Mouse (Mus musculus) neural tube, embryonic 14.5 days (tissue): ENCODE measurements around the gene Rb1. TPM values are rescaled to one million over a fixed set of nuclear protein-coding genes. Genes with fewer than 3 reads are reported as not detected.

Source experiments
- microRNA counts: library from miRNA; unstranded; fragments of <30 nt; microRNA quantifications from one replicate; lab custom pipeline; 2016
- microRNA-seq: library from miRNA; unstranded; fragments of <30 nt; microRNA quantifications from one replicate; pipeline ENCODE4, GENCODE M21; 2016
- polyA plus RNA-seq: library from polyadenylated mRNA; unstranded; fragments of >200 nt; fragmentation: Nextera tagmentation; extraction: Ambion mirVana; gene quantifications from 2 replicates; pipeline ENCODE4 v1.2.1, GENCODE M21; 2014

Rb1 gene
- polyA plus RNA-seq, 1 experiment from 2014 or later: 33.8 TPM

MicroRNAs within 50 kb of the gene (microRNA counts, 519-probe panel; counts per million panel counts)
- not detected for microRNA mmu-miR-687 (lab: Ali Mortazavi, UCI)

Small RNAs within 50 kb of the gene (microRNA-seq; reads per million reads assigned to microRNA genes)
- not detected for gene Mir687

Other genes starting within 250 kb of the Rb1 start
- gene Rcbtb2, start 202.8 kb downstream of the Rb1 start, polyA plus RNA-seq: 61.2 and 69.7 TPM in 2 replicates
- gene Lpar6, start 87.9 kb downstream of the Rb1 start, polyA plus RNA-seq: 3.5 and 4.7 TPM in 2 replicates
- 720 and 814 TPM in 2 replicates for gene Itm2b, start 59.5 kb upstream of the Rb1 start, polyA plus RNA-seq
- gene Med4, start 184.2 kb upstream of the Rb1 start, polyA plus RNA-seq: 79.1 and 80.7 TPM in 2 replicates
- 139 and 150 TPM in 2 replicates for gene Sucla2, start 199.5 kb upstream of the Rb1 start, polyA plus RNA-seq
- 10.5 and 14.6 TPM in 2 replicates for gene Nudt15, start 222.4 kb upstream of the Rb1 start, polyA plus RNA-seq